Mouse (Mus musculus) spleen, postnatal 0 days (tissue): ENCODE data around the gene Nxnl1. TPM values are rescaled to one million over a fixed set of nuclear protein-coding genes. Genes with fewer than 3 reads are reported as not detected.

Source experiments
- polyA plus RNA-seq: library from polyadenylated mRNA; unstranded; fragments of >200 nt; fragmentation: Nextera tagmentation; extraction: Ambion mirVana; gene quantifications from 2 replicates; pipeline ENCODE4 v1.2.1, GENCODE M21; 2015

Gene Nxnl1
- polyA plus RNA-seq: 0.05 and 0.08 TPM in 2 replicates

GRCm38 (mm10) chr8:71566501-71566900 is at the start of gene Nxnl1:
Gene Nxnl1 (minus strand): TSS chr8:71566601.

GRCm38 (mm10) chr8:71610822-71611651 is 44.6 kb upstream of the Nxnl1 start, which contains the start of gene Colgalt1:
Gene Colgalt1 (plus strand): TSS chr8:71610998.

GRCm38 (mm10) chr8:71597451-71597850 is 31.1 kb upstream of the Nxnl1 start, which contains the start of gene Fam129c:
Gene Fam129c (plus strand): TSS chr8:71597648.

GRCm38 (mm10) chr8:71591471-71592373 is 25.3 kb upstream of the Nxnl1 start, which contains the start of gene Pgls:
Gene Pgls (plus strand): TSS chr8:71592176.

GRCm38 (mm10) chr8:71568387-71568937 is 2.1 kb upstream of the Nxnl1 start, which contains the start of gene Slc27a1:
Gene Slc27a1 (plus strand): TSS chr8:71568882.

GRCm38 (mm10) chr8:71558071-71558957 is 8.1 kb downstream of the Nxnl1 start, which contains the start of gene Tmem221:
Gene Tmem221 (minus strand): TSS chr8:71558871.

GRCm38 (mm10) chr8:71542632-71543343 is 23.6 kb downstream of the Nxnl1 start, which contains the start of gene Mvb12a:
Gene Mvb12a (plus strand): TSS chr8:71542922.

GRCm38 (mm10) chr8:71537028-71537867 is 29.2 kb downstream of the Nxnl1 start, which contains the start of gene Bst2:
Gene Bst2 (minus strand): TSS chr8:71537456.

GRCm38 (mm10) chr8:71525226-71526050 is 41.0 kb downstream of the Nxnl1 start, which contains the start of gene Ccdc194:
Gene Ccdc194 (minus strand): TSS chr8:71525711.

GRCm38 (mm10) chr8:71511644-71512043 is 54.8 kb downstream of the Nxnl1 start, which contains the start of gene Plvap:
Gene Plvap (minus strand): TSS chr8:71511752.

Other genes starting within 250 kb of the Nxnl1 start
- gene Use1, start 199.8 kb downstream of the Nxnl1 start, polyA plus RNA-seq: 74.6 and 89.0 TPM in 2 replicates
- gene Ocel1, start 195.3 kb downstream of the Nxnl1 start, polyA plus RNA-seq: 7.8 and 8.6 TPM in 2 replicates
- 9.6 and 13.2 TPM in 2 replicates for gene Nr2f6, start 184.6 kb downstream of the Nxnl1 start, polyA plus RNA-seq
- gene Ushbp1, start 170.8 kb downstream of the Nxnl1 start, polyA plus RNA-seq: 7.3 and 10.4 TPM in 2 replicates
- gene Babam1, start 169.7 kb downstream of the Nxnl1 start, polyA plus RNA-seq: 58.4 and 62.9 TPM in 2 replicates
- gene Ankle1, start 160.6 kb downstream of the Nxnl1 start, polyA plus RNA-seq: 44.9 and 47.2 TPM in 2 replicates
- 12.1 and 15.6 TPM in 2 replicates for gene Abhd8, start 102.9 kb downstream of the Nxnl1 start, polyA plus RNA-seq
- gene Mrpl34, start 101.6 kb downstream of the Nxnl1 start, polyA plus RNA-seq: 132 and 137 TPM in 2 replicates
- gene Dda1, start 97.4 kb downstream of the Nxnl1 start, polyA plus RNA-seq: 57.6 and 58.7 TPM in 2 replicates
- 0.48 and 0.53 TPM in 2 replicates for gene Ano8, start 80.6 kb downstream of the Nxnl1 start, polyA plus RNA-seq
- 8.7 and 9.3 TPM in 2 replicates for gene Gtpbp3, start 78.5 kb downstream of the Nxnl1 start, polyA plus RNA-seq
- 80.9 and 96.7 TPM in 2 replicates for gene Plvap, start 54.8 kb downstream of the Nxnl1 start, polyA plus RNA-seq
- 0.11 and 0.13 TPM in 2 replicates for gene Ccdc194, start 40.9 kb downstream of the Nxnl1 start, polyA plus RNA-seq
- 74.9 and 101 TPM in 2 replicates for gene Bst2, start 29.1 kb downstream of the Nxnl1 start, polyA plus RNA-seq
- 45.0 and 54.4 TPM in 2 replicates for gene Mvb12a, start 23.7 kb downstream of the Nxnl1 start, polyA plus RNA-seq
- gene Tmem221, start 7.7 kb downstream of the Nxnl1 start, polyA plus RNA-seq: 3.3 and 4.9 TPM in 2 replicates
- gene Slc27a1, start 2.3 kb upstream of the Nxnl1 start, polyA plus RNA-seq: 7.9 and 14.5 TPM in 2 replicates
- 174 and 198 TPM in 2 replicates for gene Pgls, start 25.6 kb upstream of the Nxnl1 start, polyA plus RNA-seq
- gene Fam129c, start 31.0 kb upstream of the Nxnl1 start, polyA plus RNA-seq: 8.2 and 11.6 TPM in 2 replicates
- gene Colgalt1, start 44.4 kb upstream of the Nxnl1 start, polyA plus RNA-seq: 34.5 and 44.4 TPM in 2 replicates
- 0.24 and 0.53 TPM in 2 replicates for gene Unc13a, start 105.2 kb upstream of the Nxnl1 start, polyA plus RNA-seq
- 7.5 and 9.3 TPM in 2 replicates for gene Jak3, start 109.7 kb upstream of the Nxnl1 start, polyA plus RNA-seq
- gene Insl3, start 122.6 kb upstream of the Nxnl1 start, polyA plus RNA-seq: 5.0 and 6.6 TPM in 2 replicates
- 4.3 and 5.0 TPM in 2 replicates for gene B3gnt3, start 135.2 kb upstream of the Nxnl1 start, polyA plus RNA-seq
- 48.8 and 51.1 TPM in 2 replicates for gene Fcho1, start 159.1 kb upstream of the Nxnl1 start, polyA plus RNA-seq